Mouse (Mus musculus) CH12.LX (cell line): Measurements from ENCODE around the gene Rpl11. TPM values are rescaled to one million over a fixed set of nuclear protein-coding genes. Genes with fewer than 3 reads are reported as not detected.

Experiments
- DNase-seq: peaks from one replicate; pipeline ENCODE4 v3.0.0-alpha.2; 2013; ENCODE audit errors: extremely low read depth
- H3K27ac ChIP-seq: 2 replicates; pipeline ENCODE4 v1.5.1; 2012; ENCODE audit warnings: low read depth, mild to moderate bottlenecking, control low read depth, moderate library complexity; ENCODE audit not compliant: insufficient read depth
- H3K27me3 ChIP-seq: replicated peaks from 2 replicates; pipeline ENCODE3; 2012; ENCODE audit warnings: inconsistent platforms
- H3K36me3 ChIP-seq, 2 experiments: replicated peaks in 1 of 2; 2 replicates each; pipeline versions ENCODE3 to v1.6.1; 2012; ENCODE audit warnings: inconsistent platforms in 1 of 2, low read length in 1 of 2, mild to moderate bottlenecking in 1 of 2, mixed read lengths in 1 of 2, moderate library complexity in 1 of 2; ENCODE audit not compliant: control insufficient read depth in 1 of 2, insufficient read depth in 1 of 2
- H3K4me1 ChIP-seq, 2 experiments: 2 replicates each; pipeline ENCODE4 v1.6.1; 2012; ENCODE audit warnings: inconsistent platforms in 1 of 2, moderate library complexity in 1 of 2; ENCODE audit not compliant: insufficient read depth in 2 of 2, control insufficient read depth in 1 of 2
- H3K4me2 ChIP-seq: 2 replicates; pipeline ENCODE4 v1.6.1; 2012; ENCODE audit warnings: low read depth, mild to moderate bottlenecking, control low read depth; ENCODE audit not compliant: poor library complexity, insufficient read depth, severe bottlenecking
- H3K4me3 ChIP-seq, 3 experiments: fragments of 150-350 bp in 1 of 3; sonication (generic) in 1 of 3; replicated peaks in 1 of 3; 2 replicates each; pipeline versions ENCODE3 to v1.5.1; 2011 to 2012; ENCODE audit warnings: low read depth in 2 of 3, low read length in 2 of 3, mild to moderate bottlenecking in 2 of 3, moderate library complexity in 2 of 3, control low read depth in 1 of 3, improper control_type of control experiment in 1 of 3, inconsistent platforms in 1 of 3, mixed read lengths in 1 of 3; ENCODE audit not compliant: poor library complexity in 1 of 3
- H3K79me2 ChIP-seq: replicated peaks from 2 replicates; pipeline ENCODE4 v1.6.1; 2012; ENCODE audit warnings: mild to moderate bottlenecking, moderate library complexity; ENCODE audit not compliant: control insufficient read depth, poor library complexity, insufficient read depth, severe bottlenecking; ENCODE audit errors: extremely low read depth
- H3K9ac ChIP-seq: 2 replicates; pipeline ENCODE4 v1.6.1; 2012; ENCODE audit warnings: low read depth, mild to moderate bottlenecking, control low read depth, moderate library complexity; ENCODE audit not compliant: insufficient read depth
- H3K9me3 ChIP-seq: replicated peaks from 2 replicates; pipeline ENCODE3; 2012; ENCODE audit warnings: low read length, inconsistent platforms, mixed read lengths
- BHLHE40 ChIP-seq: IDR thresholded peaks from 2 replicates; pipeline ENCODE4 v1.6.1; 2011; ENCODE audit warnings: mild to moderate bottlenecking, low read depth, low read length, improper control_type of control experiment
- CTCF ChIP-seq, 2 experiments: IDR thresholded peaks in 1 of 2; conservative IDR thresholded peaks in 1 of 2; 2 replicates each; pipeline ENCODE4 v1.5.1; 2011 to 2012; ENCODE audit warnings: low read depth in 2 of 2, low read length in 2 of 2, improper control_type of control experiment in 1 of 2, inconsistent platforms in 1 of 2, mild to moderate bottlenecking in 1 of 2, moderate library complexity in 1 of 2
- E2F4 ChIP-seq: IDR thresholded peaks from 2 replicates; pipeline ENCODE4 v1.6.1; 2011; ENCODE audit warnings: low read depth, low read length, improper control_type of control experiment; ENCODE audit not compliant: insufficient replicate concordance
- ELF1 ChIP-seq: IDR thresholded peaks from 2 replicates; pipeline ENCODE4 v1.6.1; 2014; ENCODE audit warnings: low read depth, mild to moderate bottlenecking, inconsistent platforms, low read length, improper control_type of control experiment
- IRF4 ChIP-seq: IDR thresholded peaks from 2 replicates; pipeline ENCODE4 v1.6.1; 2014; ENCODE audit warnings: low read depth, mild to moderate bottlenecking, inconsistent platforms, low read length, improper control_type of control experiment
- JUN ChIP-seq: IDR thresholded peaks from 2 replicates; pipeline ENCODE4 v1.6.1; 2011; ENCODE audit warnings: low read depth, mild to moderate bottlenecking, low read length, improper control_type of control experiment, moderate library complexity; ENCODE audit not compliant: insufficient read depth
- JUND ChIP-seq: conservative IDR thresholded peaks from 2 replicates; pipeline ENCODE4 v1.6.1; 2011; ENCODE audit warnings: low read depth, low read length, improper control_type of control experiment
- KAT2A ChIP-seq: IDR thresholded peaks from 2 replicates; pipeline ENCODE4 v1.6.1; 2012; ENCODE audit warnings: low read length, improper control_type of control experiment, inconsistent platforms; ENCODE audit not compliant: insufficient replicate concordance
- MAFK ChIP-seq: IDR thresholded peaks from 2 replicates; pipeline ENCODE4 v1.6.1; 2011; ENCODE audit warnings: low read length, improper control_type of control experiment; ENCODE audit not compliant: insufficient replicate concordance
- MAX ChIP-seq: IDR thresholded peaks from 2 replicates; pipeline ENCODE4 v1.6.1; 2011; ENCODE audit warnings: low read length, improper control_type of control experiment
- MAZ ChIP-seq: IDR thresholded peaks from 2 replicates; pipeline ENCODE4 v1.6.1; 2012; ENCODE audit warnings: low read depth, mild to moderate bottlenecking, inconsistent platforms, low read length, improper control_type of control experiment, moderate library complexity
- MEF2A ChIP-seq: IDR thresholded peaks from 2 replicates; pipeline ENCODE4 v1.6.1; 2014; ENCODE audit warnings: low read depth, mild to moderate bottlenecking, inconsistent platforms, low read length, improper control_type of control experiment, borderline replicate concordance
- MYC ChIP-seq: IDR thresholded peaks from 2 replicates; pipeline ENCODE4 v1.6.1; 2011; ENCODE audit warnings: low read depth, mild to moderate bottlenecking, improper control_type of control experiment, low read length
- NELFE ChIP-seq: IDR thresholded peaks from 2 replicates; pipeline ENCODE4 v1.6.1; 2011; ENCODE audit warnings: low read depth, low read length, improper control_type of control experiment
- NRF1 ChIP-seq: IDR thresholded peaks from 2 replicates; pipeline ENCODE4 v1.6.1; 2014; ENCODE audit warnings: low read depth, mild to moderate bottlenecking, inconsistent platforms, low read length, improper control_type of control experiment, moderate library complexity
- PAX5 ChIP-seq: IDR thresholded peaks from 2 replicates; pipeline ENCODE4 v1.6.1; 2012; ENCODE audit warnings: low read length, inconsistent platforms, mixed read lengths
- SIN3A ChIP-seq: IDR thresholded peaks from 2 replicates; pipeline ENCODE4 v1.6.1; 2012; ENCODE audit warnings: low read length, improper control_type of control experiment, inconsistent platforms
- SMC3 ChIP-seq: IDR thresholded peaks from 2 replicates; pipeline ENCODE4 v1.6.1; 2011; ENCODE audit warnings: low read depth, low read length, improper control_type of control experiment
- TBP ChIP-seq: conservative IDR thresholded peaks from 2 replicates; pipeline ENCODE4 v1.6.1; 2011; ENCODE audit warnings: low read depth, low read length, improper control_type of control experiment
- TCF12 ChIP-seq: IDR thresholded peaks from 2 replicates; pipeline ENCODE4 v1.6.1; 2014; ENCODE audit warnings: low read depth, mild to moderate bottlenecking, inconsistent platforms, low read length, improper control_type of control experiment
- UBTF ChIP-seq: IDR thresholded peaks from 2 replicates; pipeline ENCODE4 v1.6.1; 2012; ENCODE audit warnings: low read depth, mild to moderate bottlenecking, inconsistent platforms, low read length, improper control_type of control experiment, moderate library complexity
- USF1 ChIP-seq: IDR thresholded peaks from 2 replicates; pipeline ENCODE4 v1.6.1; 2014; ENCODE audit warnings: low read depth, mild to moderate bottlenecking, inconsistent platforms, low read length, improper control_type of control experiment
- USF2 ChIP-seq: conservative IDR thresholded peaks from 2 replicates; pipeline ENCODE4 v1.6.1; 2011; ENCODE audit warnings: low read depth, low read length, improper control_type of control experiment
- ZC3H11A ChIP-seq: IDR thresholded peaks from 2 replicates; pipeline ENCODE4 v1.6.1; 2012; ENCODE audit warnings: low read depth, mild to moderate bottlenecking, inconsistent platforms, low read length, improper control_type of control experiment
- dilution Hi-C: fragments of 300-500 bp; cut with MboI; formaldehyde crosslinking; loops from 2 replicates; pipeline ENCODE4 v1.14.3; 2020; ENCODE audit warnings: low sequenced_read_pairs; ENCODE audit not compliant: extremely low pct_unique_long_range_greater_than_20kb, extremely low pct_ligation_motif_present
- in situ Hi-C: fragments of 300-500 bp; cut with MboI; formaldehyde crosslinking; loops from 3 replicates; pipeline ENCODE4 v1.14.3; 2019; ENCODE audit warnings: low sequenced_read_pairs, low pct_ligation_motif_present, low pct_unique_long_range_greater_than_20kb, mixed read lengths
- polyA plus RNA-seq: library from polyadenylated mRNA; unstranded; fragments of >175 nt; gene quantifications from 2 replicates; pipeline ENCODE4 v1.2.1, GENCODE M21; 2012; ENCODE audit warnings: low read depth; ENCODE audit not compliant: insufficient read length
- total RNA-seq, 2 experiments: library from RNA; depleted of rRNA; stranded (reverse); fragments of 300-350 nt in 1 of 2; fragments of >200 nt in 1 of 2; gene quantifications; 2 replicates each; pipeline ENCODE4 v1.2.3; 2012 to 2014

Rpl11 gene
- total and polyA plus RNA-seq, 3 experiments = 1,170 to 2,513 (median 1,661) TPM

- Histone ChIP-seq H3K4me3 (no peak overlapping the region), H3K36me3 (no peaks in the 10 kb centered on the region), H3K9me3 (peaks cover 7% of the 10 kb centered on the region), H3K4me1 (peaks cover 20 to 39% of the 10 kb centered on the region in 2 experiments), H3K79me2 (no peaks in the 10 kb centered on the region), H3K4me2 (no peak overlapping the region), H3K27ac (no peak overlapping the region), H3K9ac (no peak overlapping the region), H3K27me3 (peaks cover 11% of the 10 kb centered on the region)
- dilution Hi-C loops (no loop called here), in situ Hi-C loops (no loop called here)
- TF ChIP-seq USF2 (no peak), CTCF (conservative IDR thresholded peaks at IDR 0.05 in 1 of 2, IDR thresholded peaks at IDR 0.05 in 1 of 2; ENCODE audit: low read depth in 2 of 2, low read length in 2 of 2) (no peak), ELF1 (no peak), JUN (0 out of 2 replicates have a peak, but pooled peaks have one; percentile 15), NELFE (no peak), UBTF (no peak), SMC3 (no peak), MYC (0 out of 2 replicates have a peak, but pooled peaks have one; percentile 32), NRF1 (no peak), MAZ (no peak), BHLHE40 (peak; percentile 84), KAT2A (no peak), USF1 (no peak), MAX (0 out of 2 replicates have a peak, but pooled peaks have one; percentile 45), TBP (no peak), ZC3H11A (no peak), PAX5 (no peak), TCF12 (0 out of 2 replicates have a peak, but pooled peaks have one; percentile 9), MAFK (no peak), IRF4 (no peak), SIN3A (no peak), MEF2A (no peak), E2F4 (no peak), JUND (no peak)
- DNase-seq = no peak
Measured at GRCm38 (mm10) chr4:136095490-136096105, 42.4 kb upstream of the Rpl11 start.
